Mouse (Mus musculus) retina, embryonic 14.5 days (tissue): ENCODE results near the gene Dusp28.

Experiments
- DNase-seq: peaks from one replicate; pipeline ENCODE4 v3.0.0-alpha.2; 2015; ENCODE audit warnings: low spot score

The Dusp28 gene

GRCm38 (mm10) chr1:92906779-92907631 lies at the start of gene Dusp28:
Dusp28 (plus strand) TSS chr1:92906981.
- peak; percentile 93 for DNase-seq

- DNase-seq: no peak
Measured at GRCm38 (mm10) chr1:92861503-92861902, 45.3 kb upstream of the Dusp28 start.

GRCm38 (mm10) chr1:92863268-92863667 lies 43.5 kb upstream of the Dusp28 start:
- DNase-seq: no peak

GRCm38 (mm10) chr1:92866170-92866569 lies 40.6 kb upstream of the Dusp28 start:
- DNase-seq: no peak

GRCm38 (mm10) chr1:92869985-92870384 lies 36.8 kb upstream of the Dusp28 start:
- DNase-seq: no peak

GRCm38 (mm10) chr1:92872666-92873065 lies 34.1 kb upstream of the Dusp28 start:
- no peak for DNase-seq

- DNase-seq: no peak
Measured at GRCm38 (mm10) chr1:92874011-92874410, 32.8 kb upstream of the Dusp28 start.

- DNase-seq: no peak
Measured at GRCm38 (mm10) chr1:92875360-92876111, 31.2 kb upstream of the Dusp28 start.

GRCm38 (mm10) chr1:92877431-92877978 lies 29.3 kb upstream of the Dusp28 start:
- no peak for DNase-seq

GRCm38 (mm10) chr1:92878066-92878741 lies 28.6 kb upstream of the Dusp28 start:
- DNase-seq: no peak

- DNase-seq: no peak
Measured at GRCm38 (mm10) chr1:92879266-92879665, 27.5 kb upstream of the Dusp28 start.

GRCm38 (mm10) chr1:92880101-92880500 lies 26.7 kb upstream of the Dusp28 start:
- no peak for DNase-seq

- no peak for DNase-seq
Measured at GRCm38 (mm10) chr1:92881982-92882381, 24.8 kb upstream of the Dusp28 start.

- DNase-seq: no peak
Measured at GRCm38 (mm10) chr1:92888901-92889655, 17.7 kb upstream of the Dusp28 start.

- DNase-seq: no peak
Measured at GRCm38 (mm10) chr1:92892791-92893190, 14.0 kb upstream of the Dusp28 start.

GRCm38 (mm10) chr1:92893896-92894295 lies 12.9 kb upstream of the Dusp28 start:
- no peak for DNase-seq

- peak; percentile 93 for DNase-seq
Measured at GRCm38 (mm10) chr1:92895089-92895488, 11.7 kb upstream of the Dusp28 start.

GRCm38 (mm10) chr1:92902786-92903185 lies 4.0 kb upstream of the Dusp28 start, which contains the start of gene Ankmy1:
Ankmy1 (minus strand) TSS chr1:92902906.
- peak; percentile 77 for DNase-seq

GRCm38 (mm10) chr1:92903627-92904026 lies 3.2 kb upstream of the Dusp28 start:
- DNase-seq: no peak

GRCm38 (mm10) chr1:92905703-92906310 lies 974 bp upstream of the Dusp28 start:
- no peak for DNase-seq
